Mouse (Mus musculus) small intestine, adult 2 months (tissue): Measurements from ENCODE around the gene Fancc. TPM values are rescaled to one million over a fixed set of nuclear protein-coding genes. Genes with fewer than 3 reads are reported as not detected.

Experiments
- H3K27ac ChIP-seq: fragments of 200-500 bp; 2 replicates; pipeline ENCODE4 v1.5.1; 2012; ENCODE audit warnings: low read depth, low read length, control low read depth, inconsistent platforms; ENCODE audit not compliant: insufficient read depth
- H3K27me3 ChIP-seq: fragments of 200-500 bp; 2 replicates; pipeline ENCODE4 v1.6.1; 2012; ENCODE audit warnings: mild to moderate bottlenecking, moderate library complexity, low read length, inconsistent platforms; ENCODE audit not compliant: control insufficient read depth, insufficient read depth
- H3K36me3 ChIP-seq: fragments of 200-500 bp; 2 replicates; pipeline ENCODE4 v1.6.1; 2012; ENCODE audit warnings: mild to moderate bottlenecking, low read length, control low read depth, inconsistent platforms; ENCODE audit not compliant: control insufficient read depth, insufficient read depth
- H3K4me1 ChIP-seq: fragments of 200-500 bp; 2 replicates; pipeline ENCODE4 v1.6.1; 2012; ENCODE audit warnings: low read length, inconsistent platforms, mixed read lengths; ENCODE audit not compliant: control insufficient read depth, insufficient read depth, insufficient read length
- H3K4me3 ChIP-seq: fragments of 200-500 bp; 2 replicates; pipeline ENCODE4 v1.5.1; 2012; ENCODE audit warnings: low read depth, mild to moderate bottlenecking, control low read depth, inconsistent platforms, low read length, moderate library complexity
- CTCF ChIP-seq: fragments of 200-500 bp; IDR thresholded peaks from 2 replicates; pipeline ENCODE4 v1.5.1; 2012; ENCODE audit warnings: low read depth, mild to moderate bottlenecking, control low read depth, inconsistent platforms, low read length, moderate library complexity, mixed read lengths; ENCODE audit not compliant: insufficient replicate concordance, insufficient read length; ENCODE audit errors: extremely low read depth
- POLR2A ChIP-seq: fragments of 200-500 bp; IDR thresholded peaks from 2 replicates; pipeline ENCODE4 v1.6.1; 2012; ENCODE audit warnings: low read depth, mild to moderate bottlenecking, control low read depth, inconsistent platforms, low read length, moderate library complexity
- WGBS: fragments of 180-500 bp; shearing (Covaris S2); methylation state at CpG from one replicate; pipeline ENCODE4 v1.1.7; 2018; 5-methylcytosine and 5-hydroxymethylcytosine counted together
- polyA plus RNA-seq: library from polyadenylated mRNA; depleted of rRNA; stranded (reverse); fragments of >200 nt; gene quantifications from 2 replicates; pipeline ENCODE4 v1.2.3, GENCODE M21; 2012

Gene Fancc
- polyA plus RNA-seq, 1 experiment = 3.9 TPM

DNA sequence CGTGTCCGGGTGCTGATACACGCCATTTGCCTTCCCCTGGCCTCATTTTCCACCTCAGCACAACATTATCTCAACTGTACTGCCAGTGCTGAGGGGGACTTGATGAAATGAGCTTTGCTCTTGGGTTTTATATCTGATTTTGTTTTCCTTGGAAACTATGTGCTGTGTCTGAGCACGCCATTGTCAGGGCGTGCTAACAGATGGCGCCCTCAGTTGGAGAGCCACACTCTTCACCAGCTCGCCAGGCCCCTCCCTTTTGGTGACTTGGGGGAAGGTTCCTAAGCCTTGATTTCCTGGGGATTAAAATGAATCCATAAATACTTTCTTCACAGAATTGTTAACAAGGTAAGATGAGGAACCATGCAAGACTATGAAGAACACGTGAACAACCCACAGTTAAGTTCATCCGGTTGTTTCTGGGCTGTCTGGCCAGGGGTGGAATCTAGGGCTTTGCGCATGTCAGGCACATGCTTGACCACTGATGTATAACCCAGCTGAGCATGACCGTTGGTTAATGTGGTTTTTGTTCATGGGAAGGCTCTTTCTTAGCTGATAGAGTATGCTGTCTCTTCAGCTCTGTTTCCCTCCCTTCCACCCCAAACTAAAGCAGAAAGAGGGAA, 210.5 kb downstream of the Fancc start:
- Histone ChIP-seq H3K4me3 (no peak overlapping the region), H3K36me3 (peaks cover 61% of the 10 kb centered on the region), H3K27ac (no peak overlapping the region), H3K4me1 (0 out of 2 replicates have a peak, but pooled peaks cover 1% of the 10 kb centered on the region), H3K27me3 (no peaks in the 10 kb centered on the region)
- no peak for TF ChIP-seq CTCF
- TF ChIP-seq POLR2A = no peak
- 84% methylated on average over 11 of the region's 11 CpGs for WGBS

DNA sequence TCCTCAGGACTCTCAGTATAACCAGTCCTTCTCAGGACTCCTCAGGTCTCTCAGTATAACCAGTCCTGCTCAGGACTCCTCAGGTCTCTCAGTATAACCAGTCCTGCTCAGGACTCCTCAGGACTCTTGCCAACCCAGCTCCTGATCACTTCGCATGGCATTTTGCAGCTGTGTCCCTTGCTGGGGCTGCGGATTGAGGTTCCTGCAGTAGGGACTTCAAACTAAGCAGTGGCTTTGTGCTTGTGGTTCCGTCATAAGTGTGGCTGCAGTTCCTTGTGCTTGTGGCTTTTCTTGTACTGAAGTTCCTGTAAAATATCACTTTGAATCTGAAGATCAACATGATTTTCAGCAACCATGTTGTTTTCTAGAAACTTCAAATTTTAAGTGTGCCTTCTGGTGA, 212.3 kb downstream of the Fancc start:
- Histone ChIP-seq H3K36me3 (peaks cover 51% of the 10 kb centered on the region), H3K27ac (no peak overlapping the region), H3K4me3 (no peak overlapping the region), H3K27me3 (no peaks in the 10 kb centered on the region), H3K4me1 (peaks cover 1% of the 10 kb centered on the region; the same call in 1 of the 2 replicates)
- TF ChIP-seq POLR2A (no peak), CTCF (no peak)
- 88% methylated on average over 3 of the region's 3 CpGs for WGBS

DNA sequence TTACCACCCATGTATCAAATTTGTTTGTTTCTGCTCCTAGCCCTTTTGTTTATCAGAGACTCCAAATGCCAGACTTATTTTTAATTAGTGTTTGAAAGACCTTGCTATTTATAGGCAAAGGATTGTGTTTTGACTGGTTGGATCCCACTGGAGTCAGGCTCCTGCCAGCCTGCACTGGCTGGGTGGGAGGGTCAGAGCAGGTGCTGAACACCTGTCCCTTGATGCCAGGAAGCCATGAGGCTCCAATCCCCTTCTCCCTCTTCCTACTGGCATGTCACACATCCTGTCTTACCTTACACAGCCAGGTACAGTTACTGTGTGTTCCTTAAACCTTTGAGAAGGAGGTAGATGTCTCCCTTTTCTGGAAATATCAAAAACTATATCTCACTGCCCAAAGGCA, 213.8 kb downstream of the Fancc start:
- no peaks in the 10 kb centered on the region for H3K27me3 ChIP-seq
- H3K36me3 ChIP-seq = peaks cover 44% of the 10 kb centered on the region

DNA sequence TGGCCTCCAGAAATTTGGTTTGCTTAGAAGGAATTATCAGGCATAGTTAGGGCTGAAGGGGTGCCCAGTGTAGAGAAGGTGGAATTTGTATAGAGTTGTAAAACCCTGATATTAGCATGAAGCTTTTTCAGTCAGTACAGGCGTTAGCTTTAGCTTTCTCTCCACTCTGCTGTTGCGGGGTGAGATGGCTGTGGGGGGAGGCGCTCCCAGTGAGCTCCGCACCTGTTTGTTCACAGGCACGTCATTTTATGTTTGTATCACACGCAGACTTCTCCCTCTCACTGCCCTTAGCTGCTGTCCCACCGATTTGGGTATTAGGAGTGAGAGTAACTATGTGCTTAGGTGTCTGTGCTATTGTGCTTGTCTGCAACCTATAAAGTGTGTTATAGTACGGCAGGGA, 215.9 kb downstream of the Fancc start:
- H3K27ac ChIP-seq = no peak overlapping the region
- H3K4me3 ChIP-seq = no peak overlapping the region
- TF ChIP-seq POLR2A (no peak), CTCF (no peak)
- peaks cover 26% of the 10 kb centered on the region for H3K36me3 ChIP-seq
- H3K27me3 ChIP-seq = no peaks in the 10 kb centered on the region
- WGBS = 70% methylated on average over 8 of the region's 8 CpGs
- H3K4me1 ChIP-seq = peaks cover 9% of the 10 kb centered on the region

More for the DNA sequence above, 213.8 kb downstream of the Fancc start:
- Histone ChIP-seq H3K4me1 (peaks cover 5% of the 10 kb centered on the region), H3K4me3 (no peak overlapping the region), H3K27ac (no peak overlapping the region)
- TF ChIP-seq POLR2A = no peak
- no peak for TF ChIP-seq CTCF

DNA sequence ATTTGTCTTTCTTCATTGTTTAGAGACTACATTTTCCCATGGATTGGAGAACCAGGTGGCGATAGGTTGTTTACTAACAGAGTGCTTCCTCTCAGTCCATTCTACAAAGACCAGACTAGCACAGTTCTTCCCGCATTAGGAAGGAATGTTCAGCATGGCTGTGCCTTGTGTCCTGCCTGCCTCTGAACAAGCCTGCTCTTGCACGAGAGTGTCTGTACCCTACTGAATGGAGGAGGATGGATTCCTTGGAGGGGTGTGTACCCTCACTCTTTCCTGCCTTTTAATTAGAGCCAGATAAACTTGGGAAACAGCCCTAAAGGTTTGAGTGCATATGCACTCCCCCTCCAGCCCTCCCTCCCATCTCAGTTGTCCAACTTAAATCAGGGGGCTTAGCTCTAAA, 216.7 kb downstream of the Fancc start:
- H3K27me3 ChIP-seq = no peaks in the 10 kb centered on the region
- peak overlapping the region; percentile 9; the same call in 1 of the 2 replicates for H3K27ac ChIP-seq
- no peak overlapping the region for H3K4me3 ChIP-seq
- TF ChIP-seq CTCF = no peak
- no peak for TF ChIP-seq POLR2A
- H3K36me3 ChIP-seq = peaks cover 23% of the 10 kb centered on the region
- H3K4me1 ChIP-seq = peaks cover 12% of the 10 kb centered on the region
- WGBS = 56% methylated on average over 3 of the region's 3 CpGs

DNA sequence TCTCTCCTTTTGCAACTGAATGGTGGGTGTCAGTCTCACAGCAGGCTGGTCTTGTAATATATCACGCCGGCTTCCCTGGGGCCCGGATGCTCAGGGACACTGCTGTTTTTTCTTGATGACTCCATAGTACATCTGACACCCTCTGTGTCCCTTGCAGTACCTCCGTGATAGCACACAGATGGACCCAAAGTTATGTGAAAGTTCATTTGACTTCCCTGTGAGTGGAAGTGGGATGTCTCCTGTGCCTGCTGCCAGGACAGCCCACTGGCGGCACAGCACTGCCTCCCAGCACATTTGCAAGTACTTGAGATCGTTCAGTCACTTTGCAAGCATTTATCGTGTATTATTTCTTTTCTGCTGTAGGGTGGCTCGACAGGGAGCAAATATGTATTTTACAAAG, 217.3 kb downstream of the Fancc start:
- Histone ChIP-seq H3K27ac (no peak overlapping the region), H3K36me3 (peaks cover 18% of the 10 kb centered on the region), H3K4me3 (peak overlapping the region; percentile 19; the same call in 1 of the 2 replicates), H3K27me3 (no peaks in the 10 kb centered on the region), H3K4me1 (peaks cover 12% of the 10 kb centered on the region)
- TF ChIP-seq CTCF (no peak), POLR2A (no peak)
- 55% methylated on average over 8 of the region's 8 CpGs for WGBS

DNA sequence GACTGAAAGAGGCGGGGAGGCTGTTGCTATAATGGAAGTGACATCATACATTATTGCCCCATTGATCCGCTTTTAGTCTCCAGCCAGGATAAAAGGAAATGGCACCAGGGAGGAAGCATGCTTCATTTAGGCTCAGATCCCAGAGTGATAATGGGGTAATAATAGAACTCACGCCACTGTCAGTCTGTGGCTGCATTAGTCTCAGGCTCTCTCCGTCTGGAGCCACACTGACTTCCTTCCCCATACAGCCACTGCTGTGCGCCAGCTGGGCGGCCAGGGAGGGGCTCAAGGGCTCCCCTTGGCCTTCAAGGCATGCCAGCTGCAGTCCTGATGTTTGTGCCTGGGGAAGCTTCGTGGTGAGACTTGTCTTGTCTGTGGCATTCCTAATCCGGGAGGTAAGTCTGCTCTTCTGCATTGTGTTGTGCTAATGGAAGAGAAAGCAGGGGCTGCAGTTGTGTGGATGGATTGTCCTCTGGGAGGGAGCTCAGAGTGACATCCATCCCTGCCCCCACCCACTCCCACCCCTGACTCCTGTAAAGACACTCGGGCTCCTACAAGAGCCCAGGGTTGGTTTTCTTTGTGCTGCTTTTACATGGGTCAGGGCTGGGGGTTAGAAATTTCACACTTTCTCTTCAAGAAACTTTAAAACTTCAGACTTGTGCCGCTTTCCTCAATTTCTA, 218.1 kb downstream of the Fancc start:
- Histone ChIP-seq H3K4me1 (peaks cover 14% of the 10 kb centered on the region), H3K4me3 (peak overlapping the region; percentile 45), H3K27ac (peak overlapping the region; percentile 51), H3K27me3 (no peaks in the 10 kb centered on the region), H3K36me3 (peaks cover 16% of the 10 kb centered on the region)
- 14% methylated on average over 10 of the region's 10 CpGs for WGBS
- TF ChIP-seq POLR2A = no peak
- no peak for TF ChIP-seq CTCF
